21 mouse cellular contexts compared by ENCODE assay signal in genomic region chr13:107627073-107627472, GRCm38 (mm10).
"Had no signal": no experiment of that assay in that cellular context is flagged by ENCODE, and none has a peak within 500 bp of the region (broad histone marks: within the 10 kb centered on the region; RNA-seq: fewer than 3 reads in every experiment).

No protein-coding gene starts in this region.

- H3K27me3 ChIP-seq: hindbrain, embryonic 15.5 days; liver, embryonic 12.5 days had no signal

- DNase-seq: forebrain, postnatal 0 days; gastrocnemius, postnatal 14 days; gastrocnemius, postnatal 36 days; heart, adult 18-20 months; heart, postnatal 10 days; heart, postnatal 36 days; kidney, adult 18-20 months; kidney, postnatal 25 days; layer of hippocampus, adult 9-11 months; layer of hippocampus, postnatal 36 days; left cerebral cortex, postnatal 4 days had no signal

- H3K4me1 ChIP-seq: heart, embryonic 10.5 days; hindbrain, embryonic 13.5 days; hindbrain, embryonic 15.5 days; limb, embryonic 13.5 days; limb, embryonic 15.5 days; liver, embryonic 12.5 days had no signal

- H3K9ac ChIP-seq: forebrain, postnatal 0 days; heart, embryonic 12.5 days; hindbrain, embryonic 13.5 days; hindbrain, embryonic 15.5 days; limb, embryonic 13.5 days; limb, embryonic 15.5 days; liver, embryonic 12.5 days; liver, embryonic 14.5 days had no signal

- H3K36me3 ChIP-seq: heart, embryonic 10.5 days; heart, embryonic 12.5 days; hindbrain, embryonic 13.5 days; hindbrain, embryonic 15.5 days; limb, embryonic 13.5 days; limb, embryonic 15.5 days; liver, embryonic 12.5 days had no signal

- H3K4me3 ChIP-seq: heart, embryonic 10.5 days; heart, embryonic 12.5 days; hindbrain, embryonic 13.5 days; hindbrain, embryonic 15.5 days; limb, embryonic 13.5 days; limb, embryonic 15.5 days; liver, embryonic 12.5 days had no signal

- H3K4me2 ChIP-seq: heart, embryonic 12.5 days; hindbrain, embryonic 13.5 days; hindbrain, embryonic 15.5 days; limb, embryonic 13.5 days; limb, embryonic 15.5 days; liver, embryonic 12.5 days had no signal

- H3K27ac ChIP-seq: heart, embryonic 10.5 days; hindbrain, embryonic 13.5 days; hindbrain, embryonic 15.5 days; hindbrain, postnatal 0 days; limb, embryonic 13.5 days; limb, embryonic 15.5 days; liver, embryonic 12.5 days; liver, embryonic 14.5 days had no signal

- ATAC-seq: forebrain, postnatal 0 days; hindbrain, postnatal 0 days; intestine, embryonic 16.5 days; liver, embryonic 12.5 days had no signal

- H3K9me3 ChIP-seq: heart, embryonic 10.5 days; heart, embryonic 12.5 days; hindbrain, embryonic 13.5 days; hindbrain, embryonic 15.5 days; limb, embryonic 13.5 days; limb, embryonic 15.5 days; liver, embryonic 12.5 days had no signal
